Mouse (Mus musculus): ENCODE data around the gene Ccl28. TPM values are rescaled to one million over a fixed set of nuclear protein-coding genes. Genes with fewer than 3 reads are reported as not detected.
"Not testable (repeated sequence)": the region's sequence is repeated elsewhere in the genome, so short reads cannot be mapped to it uniquely, and the experiment has no call there.

Gene Ccl28
- polyA plus RNA-seq (2015; fragmentation: Nextera tagmentation; extraction: Ambion mirVana), result 0.26 and 0.27 TPM in 2 replicates

DNA sequence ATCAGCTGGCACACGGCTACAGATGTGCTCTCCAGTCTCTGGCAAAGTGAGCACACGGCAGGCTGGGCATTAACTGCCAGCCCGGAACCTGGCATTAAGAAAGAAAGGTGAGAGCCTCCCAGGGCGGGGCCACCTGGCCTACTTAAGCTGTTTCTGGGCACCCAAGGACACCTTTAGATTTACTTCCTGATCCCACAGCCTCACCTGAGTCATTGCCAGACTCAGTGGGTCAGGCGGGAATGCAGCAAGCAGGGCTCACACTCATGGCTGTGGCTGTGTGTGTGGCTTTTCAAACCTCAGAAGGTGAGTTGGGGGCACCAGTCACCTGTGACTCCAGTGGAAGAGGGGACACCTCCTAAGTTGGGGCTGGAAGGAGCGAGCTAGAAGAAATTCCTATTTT, at the start of gene Ccl28:
TSS of gene Ccl28 (plus strand) at position 186 of the 400 bp plus-strand sequence.
- H3K27me3 ChIP-seq (replicated peaks), result no peaks in the 10 kb centered on the region
- no peak within 1 kb of the TSS for H3K4me3 ChIP-seq (replicated peaks)
- no peak within 1 kb of the TSS for H3K4me2 ChIP-seq (replicated peaks)
- H3K9ac ChIP-seq, result no peak within 1 kb of the TSS
- 83% methylated on average over 6 of the region's 6 CpGs for whole genome bisulfite sequencing
- ATAC-seq, result no peak
- H3K27ac ChIP-seq, result no peak within 1 kb of the TSS
- no peaks in the 10 kb centered on the region for H3K9me3 ChIP-seq
- no peaks in the 10 kb centered on the region for H3K36me3 ChIP-seq
- no peaks in the 10 kb centered on the region for H3K4me1 ChIP-seq (replicated peaks)

DNA sequence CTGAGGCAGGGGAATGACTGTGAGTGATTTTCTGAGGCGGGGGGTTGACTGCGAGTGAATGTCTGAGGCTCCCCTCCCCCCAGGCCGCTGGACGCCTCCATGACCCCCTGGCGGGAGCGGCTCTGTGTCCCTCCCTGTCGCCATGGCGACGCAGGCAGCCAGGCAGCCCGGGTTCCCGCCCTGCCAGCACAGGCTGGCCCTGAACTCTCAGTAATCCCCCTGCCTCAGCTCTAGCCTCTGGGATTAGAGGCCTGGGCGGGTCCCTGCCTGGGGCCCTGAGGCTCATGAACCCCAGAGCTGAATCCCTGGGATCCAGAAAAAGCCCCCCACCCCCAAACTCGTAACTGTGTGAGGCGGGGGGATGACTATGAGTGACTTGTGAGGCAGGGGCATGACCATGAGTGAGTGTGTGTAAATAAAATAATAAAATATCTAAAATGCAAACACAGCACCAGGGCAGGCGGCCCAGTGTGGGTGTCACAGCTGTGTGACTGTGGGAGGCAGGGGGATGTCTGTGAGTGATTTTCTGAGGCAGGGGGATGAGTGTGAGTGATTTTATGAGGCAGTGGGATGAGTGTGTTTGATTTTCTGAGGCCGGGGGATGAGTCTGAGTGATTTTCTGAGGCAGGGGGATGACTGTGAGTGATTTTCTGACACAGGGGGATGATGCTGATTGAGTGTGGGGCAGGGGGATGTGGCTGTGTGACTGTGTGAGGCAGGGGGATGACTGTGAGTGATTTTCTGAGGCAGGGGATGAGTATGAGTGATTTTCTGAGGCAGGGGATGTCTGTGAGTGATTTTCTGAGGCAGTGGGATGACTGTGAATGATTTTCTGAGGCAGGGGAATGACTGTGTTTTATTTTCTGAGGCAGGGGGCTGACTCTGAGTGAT, 27.1 kb upstream of the Ccl28 start:
- H3K4me3 ChIP-seq (replicated peaks); H3K27me3 ChIP-seq (replicated peaks); H3K27ac ChIP-seq; H3K36me3 ChIP-seq; H3K4me1 ChIP-seq (replicated peaks); H3K4me2 ChIP-seq (replicated peaks); H3K9ac ChIP-seq: not testable (repeated sequence)
- peak; percentile 93 for ATAC-seq
- WGBS, result 70% methylated on average over 16 of the region's 16 CpGs
- H3K9me3 ChIP-seq, result peaks cover 17% of the 10 kb centered on the region

DNA sequence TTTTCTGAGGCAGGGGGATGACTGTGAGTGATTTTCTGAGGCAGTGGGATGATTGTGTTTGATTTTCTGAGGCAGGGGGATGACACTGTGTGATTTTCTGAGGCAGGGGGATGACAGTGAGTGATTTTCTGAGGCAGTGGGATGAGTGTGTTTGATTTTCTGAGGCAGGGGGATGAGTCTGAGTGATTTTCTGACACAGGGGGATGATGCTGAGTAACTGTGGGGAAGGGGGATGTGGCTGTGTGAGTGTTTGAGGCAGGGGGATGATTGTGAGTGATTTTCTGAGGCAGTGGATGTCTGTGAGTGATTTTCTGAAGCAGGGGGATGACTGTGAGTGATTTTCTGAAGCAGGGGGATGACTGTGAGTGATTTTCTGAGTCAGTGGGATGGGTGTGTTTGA, 25.2 kb upstream of the Ccl28 start:
- not testable (repeated sequence) for H3K27me3 ChIP-seq (replicated peaks); H3K4me3 ChIP-seq (replicated peaks); H3K9ac ChIP-seq; ATAC-seq; H3K36me3 ChIP-seq; H3K27ac ChIP-seq; H3K4me1 ChIP-seq (replicated peaks); H3K4me2 ChIP-seq (replicated peaks)
- peaks cover 17% of the 10 kb centered on the region for H3K9me3 ChIP-seq

DNA sequence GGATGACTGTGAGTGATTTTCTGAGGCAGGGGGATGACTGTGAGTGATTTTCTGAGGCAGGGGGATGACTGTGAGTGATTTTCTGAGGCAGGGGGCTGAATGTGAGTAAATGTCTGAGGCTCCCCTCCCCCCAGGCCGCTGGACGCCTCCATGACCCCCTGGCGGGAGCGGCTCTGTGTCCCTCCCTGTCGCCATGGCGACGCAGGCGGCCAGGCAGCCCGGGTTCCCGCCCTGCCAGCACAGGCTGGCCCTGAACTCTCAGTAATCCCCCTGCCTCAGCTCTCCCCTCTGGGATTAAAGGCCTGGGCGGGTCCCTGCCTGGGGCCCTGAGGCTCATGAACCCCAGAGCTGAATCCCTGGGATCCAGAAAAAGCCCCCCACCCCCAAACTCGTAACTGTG, 24.6 kb upstream of the Ccl28 start:
- H3K4me1 ChIP-seq (replicated peaks); H3K4me3 ChIP-seq (replicated peaks); H3K27me3 ChIP-seq (replicated peaks); H3K4me2 ChIP-seq (replicated peaks); H3K27ac ChIP-seq; H3K36me3 ChIP-seq; H3K9ac ChIP-seq; ATAC-seq: not testable (repeated sequence)
- 80% methylated on average over 12 of the region's 12 CpGs for WGBS
- H3K9me3 ChIP-seq, result peaks cover 21% of the 10 kb centered on the region

DNA sequence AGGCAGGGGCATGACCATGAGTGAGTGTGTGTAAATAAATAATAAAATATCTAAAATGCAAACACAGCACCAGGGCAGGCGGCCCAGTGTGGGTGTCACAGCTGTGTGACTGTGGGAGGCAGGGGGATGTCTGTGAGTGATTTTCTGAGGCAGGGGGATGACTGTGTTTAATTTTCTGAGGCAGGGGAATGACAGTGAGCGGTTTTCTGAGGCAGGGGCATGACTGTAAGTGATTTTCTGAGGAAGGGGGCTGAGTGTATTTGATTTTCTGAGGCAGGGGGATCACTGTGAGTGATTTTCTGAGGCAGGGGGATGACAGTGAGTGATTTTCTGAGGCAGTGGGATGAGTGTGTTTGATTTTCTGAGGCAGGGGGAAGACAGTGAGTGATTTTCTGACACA, 24.1 kb upstream of the Ccl28 start:
- 67% methylated on average over 2 of the region's 2 CpGs for whole genome bisulfite sequencing
- not testable (repeated sequence) for H3K4me3 ChIP-seq (replicated peaks); H3K36me3 ChIP-seq; H3K4me1 ChIP-seq (replicated peaks); H3K4me2 ChIP-seq (replicated peaks); ATAC-seq; H3K9ac ChIP-seq; H3K27ac ChIP-seq; H3K27me3 ChIP-seq (replicated peaks)
- H3K9me3 ChIP-seq, result peaks cover 23% of the 10 kb centered on the region

- H3K4me3 ChIP-seq (replicated peaks); H3K27ac ChIP-seq; H3K9ac ChIP-seq; H3K36me3 ChIP-seq; H3K27me3 ChIP-seq (replicated peaks); ATAC-seq; H3K4me1 ChIP-seq (replicated peaks); H3K4me2 ChIP-seq (replicated peaks): not testable (repeated sequence)
- peaks cover 23% of the 10 kb centered on the region for H3K9me3 ChIP-seq
Observed at GRCm38 (mm10) chr13:119600166-119600565, 23.5 kb upstream of the Ccl28 start.

DNA sequence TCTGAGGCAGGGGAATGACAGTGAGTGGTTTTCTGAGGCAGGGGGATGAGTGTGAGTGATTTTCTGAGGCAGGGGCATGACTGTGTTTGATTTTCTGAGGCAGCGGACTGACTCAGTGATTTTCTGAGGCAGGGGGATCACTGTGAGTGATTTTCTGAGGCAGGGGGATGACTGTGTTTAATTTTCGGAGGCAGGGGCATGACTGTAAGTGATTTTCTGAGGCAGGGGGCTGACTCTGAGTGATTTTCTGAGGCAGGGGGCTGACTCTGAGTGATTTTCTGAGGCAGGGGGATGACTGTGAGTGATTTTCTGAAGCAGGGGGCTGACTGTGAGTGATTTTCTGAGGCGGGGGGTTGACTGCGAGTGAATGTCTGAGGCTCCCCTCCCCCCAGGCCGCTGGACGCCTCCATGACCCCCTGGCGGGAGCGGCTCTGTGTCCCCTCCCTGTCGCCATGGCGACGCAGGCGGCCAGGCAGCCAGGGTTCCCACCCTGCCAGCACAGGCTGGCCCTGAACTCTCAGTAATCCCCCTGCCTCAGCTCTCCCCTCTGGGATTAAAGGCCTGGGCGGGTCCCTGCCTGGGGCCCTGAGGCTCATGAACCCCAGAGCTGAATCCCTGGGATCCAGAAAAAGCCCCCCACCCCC, 20.8 kb upstream of the Ccl28 start:
- H3K4me3 ChIP-seq (replicated peaks); H3K27me3 ChIP-seq (replicated peaks); ATAC-seq; H3K4me1 ChIP-seq (replicated peaks); H3K9ac ChIP-seq; H3K36me3 ChIP-seq; H3K27ac ChIP-seq; H3K4me2 ChIP-seq (replicated peaks): not testable (repeated sequence)
- H3K9me3 ChIP-seq, result peaks cover 13% of the 10 kb centered on the region
- 54% methylated on average over 13 of the region's 13 CpGs for WGBS

- not testable (repeated sequence) for H3K9me3 ChIP-seq; H3K9ac ChIP-seq; H3K36me3 ChIP-seq; H3K27me3 ChIP-seq (replicated peaks); H3K4me1 ChIP-seq (replicated peaks); H3K4me3 ChIP-seq (replicated peaks); H3K4me2 ChIP-seq (replicated peaks); H3K27ac ChIP-seq
- 94% methylated on average over 8 of the region's 8 CpGs for WGBS
- ATAC-seq, result peak; percentile 24; the same call in 1 of the 2 replicates
Observed at GRCm38 (mm10) chr13:119603890-119604289, 19.7 kb upstream of the Ccl28 start.

- 90% methylated on average over 8 of the region's 9 CpGs for WGBS
- not testable (repeated sequence) for H3K27ac ChIP-seq; H3K4me2 ChIP-seq (replicated peaks); H3K27me3 ChIP-seq (replicated peaks); ATAC-seq; H3K4me3 ChIP-seq (replicated peaks); H3K4me1 ChIP-seq (replicated peaks); H3K9ac ChIP-seq; H3K9me3 ChIP-seq; H3K36me3 ChIP-seq
Observed at GRCm38 (mm10) chr13:119604322-119604721, 19.3 kb upstream of the Ccl28 start.

GRCm38 (mm10) chr13:119618841-119619240, 4.8 kb upstream of the Ccl28 start:
- Histone ChIP-seq H3K9ac (no peak overlapping the region), H3K36me3 (no peaks in the 10 kb centered on the region), H3K27me3 (replicated peaks) (no peaks in the 10 kb centered on the region), H3K4me1 (replicated peaks) (no peaks in the 10 kb centered on the region), H3K9me3 (no peaks in the 10 kb centered on the region), H3K27ac (no peak overlapping the region), H3K4me3 (replicated peaks) (no peak overlapping the region), H3K4me2 (replicated peaks) (no peak overlapping the region)
- ATAC-seq, result no peak
- over 99% methylated on average over 3 of the region's 3 CpGs for WGBS

DNA sequence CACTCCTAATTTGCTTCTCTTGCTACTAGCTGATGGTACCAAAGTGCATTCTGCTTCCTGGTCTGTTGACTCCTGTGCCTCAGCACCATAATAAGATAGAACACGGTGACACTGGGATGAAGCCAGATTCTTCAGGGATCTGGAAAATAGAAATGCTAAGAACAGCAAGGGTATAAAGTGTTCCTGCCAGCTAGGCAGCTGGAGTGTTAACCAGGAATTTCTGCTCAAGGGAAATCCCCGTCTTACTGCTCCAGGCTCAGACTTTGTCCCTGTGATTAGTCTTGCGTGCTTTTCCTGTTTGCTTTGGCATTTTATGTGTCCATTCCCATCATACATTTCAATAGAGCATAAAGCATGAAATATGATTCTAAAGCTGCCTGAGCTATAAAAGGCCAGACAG, 3.9 kb upstream of the Ccl28 start:
- H3K4me1 ChIP-seq (replicated peaks), result no peaks in the 10 kb centered on the region
- H3K27ac ChIP-seq, result no peak overlapping the region
- no peaks in the 10 kb centered on the region for H3K27me3 ChIP-seq (replicated peaks)
- 62% methylated on average over 3 of the region's 3 CpGs for WGBS
- no peak overlapping the region for H3K9ac ChIP-seq
- no peaks in the 10 kb centered on the region for H3K36me3 ChIP-seq
- peak; percentile 34 for ATAC-seq
- no peak overlapping the region for H3K4me3 ChIP-seq (replicated peaks)
- H3K9me3 ChIP-seq, result no peaks in the 10 kb centered on the region
- H3K4me2 ChIP-seq (replicated peaks), result no peak overlapping the region

DNA sequence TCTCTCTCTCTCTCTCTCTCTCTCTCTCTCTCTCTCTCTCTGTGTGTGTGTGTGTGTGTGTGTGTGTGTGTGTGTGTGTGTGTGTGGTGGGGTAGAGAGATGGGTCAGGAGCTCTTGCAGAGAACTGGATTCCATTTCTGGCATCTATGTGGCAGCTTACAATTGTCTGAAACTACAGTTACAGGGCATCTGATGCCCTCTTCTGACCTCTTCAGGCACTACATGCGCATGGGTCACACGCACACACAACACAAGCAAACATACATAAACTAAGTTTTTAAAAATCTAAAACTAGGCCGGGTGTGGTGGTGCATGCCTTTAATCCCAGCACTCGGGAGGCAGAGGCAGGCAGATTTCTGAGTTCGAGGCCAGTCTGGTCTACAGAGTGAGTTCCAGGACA, 2.3 kb downstream of the Ccl28 start:
- H3K4me2 ChIP-seq (replicated peaks); ATAC-seq; H3K36me3 ChIP-seq; H3K27me3 ChIP-seq (replicated peaks); H3K9ac ChIP-seq; H3K4me3 ChIP-seq (replicated peaks); H3K9me3 ChIP-seq; H3K4me1 ChIP-seq (replicated peaks); H3K27ac ChIP-seq: not testable (repeated sequence)
- WGBS, result 86% methylated on average over 5 of the region's 5 CpGs

Data from intestine, embryonic 15.5 days (tissue).